Mouse (Mus musculus): Measurements from ENCODE around the gene Calr. TPM values are rescaled to one million over a fixed set of nuclear protein-coding genes. Genes with fewer than 3 reads are reported as not detected.

Gene Calr
- polyA plus RNA-seq, 1 experiment from 2014 or later, result 886 TPM

- Histone ChIP-seq H3K4me1 (ENCODE audit: insufficient read depth) (peaks cover 3% of the 10 kb centered on the region), H3K27me3 (ENCODE audit: insufficient read depth, low read length) (peaks cover 8% of the 10 kb centered on the region; the same call in 1 of the 2 replicates), H3K9ac (no peak overlapping the region; the same call in 1 of the 2 replicates), H3K4me2 (peak overlapping the region; percentile 59), H3K36me3 (ENCODE audit: insufficient read depth) (no peaks in the 10 kb centered on the region), H3K9me3 (ENCODE audit: low read depth, low read length) (no peaks in the 10 kb centered on the region), H3K27ac (ENCODE audit: low read depth) (0 out of 2 replicates have a peak overlapping the region, but pooled peaks have one; percentile 18), H3K4me3 (ENCODE audit: low read depth, low read length) (peak overlapping the region; percentile 30)
- DNase-seq (peak; percentile 96), ATAC-seq (ENCODE audit: insufficient read depth) (peak; percentile 79)
- 1% methylated on average over 32 of the region's 32 CpGs for WGBS
- peak; percentile 84 for TF ChIP-seq CTCF (IDR thresholded peaks at IDR 0.05; ENCODE audit: low read depth)
Measured at GRCm38 (mm10) chr8:84810896-84811295, 35.8 kb downstream of the Calr start.

- Histone ChIP-seq H3K4me1 (ENCODE audit: insufficient read depth) (peaks cover 3% of the 10 kb centered on the region), H3K4me2 (no peak overlapping the region), H3K9me3 (ENCODE audit: low read depth, low read length) (no peaks in the 10 kb centered on the region), H3K4me3 (ENCODE audit: low read depth, low read length) (no peak overlapping the region), H3K9ac (no peak overlapping the region), H3K27ac (ENCODE audit: low read depth) (no peak overlapping the region), H3K36me3 (ENCODE audit: insufficient read depth) (no peaks in the 10 kb centered on the region), H3K27me3 (ENCODE audit: insufficient read depth, low read length) (peaks cover 11% of the 10 kb centered on the region; the same call in 1 of the 2 replicates)
- no peak for ATAC-seq (ENCODE audit: insufficient read depth)
- TF ChIP-seq CTCF (IDR thresholded peaks at IDR 0.05; ENCODE audit: low read depth), result no peak
- no peak for DNase-seq
- 74% methylated on average over 5 of the region's 5 CpGs for WGBS
Measured at GRCm38 (mm10) chr8:84809941-84810280, 36.8 kb downstream of the Calr start.

- no peak overlapping the region for H3K4me3 ChIP-seq (ENCODE audit: low read depth, low read length)
- no peak overlapping the region for H3K27ac ChIP-seq (ENCODE audit: low read depth)
- no peak for ATAC-seq (ENCODE audit: insufficient read depth)
- H3K4me2 ChIP-seq, result no peak overlapping the region
- no peak for TF ChIP-seq CTCF (IDR thresholded peaks at IDR 0.05; ENCODE audit: low read depth)
- no peak overlapping the region for H3K9ac ChIP-seq
- H3K36me3 ChIP-seq (ENCODE audit: insufficient read depth), result no peaks in the 10 kb centered on the region
- WGBS, result 57% methylated on average over 12 of the region's 12 CpGs
- H3K27me3 ChIP-seq (ENCODE audit: insufficient read depth, low read length), result peaks cover 11% of the 10 kb centered on the region; the same call in 1 of the 2 replicates
- peaks cover 3% of the 10 kb centered on the region for H3K4me1 ChIP-seq (ENCODE audit: insufficient read depth)
- DNase-seq, result no peak
- no peaks in the 10 kb centered on the region for H3K9me3 ChIP-seq (ENCODE audit: low read depth, low read length)
Measured at GRCm38 (mm10) chr8:84809109-84809940, 37.4 kb downstream of the Calr start.

GRCm38 (mm10) chr8:84806031-84806430 lies 40.7 kb downstream of the Calr start:
- Histone ChIP-seq H3K27me3 (ENCODE audit: insufficient read depth, low read length) (peaks cover 3% of the 10 kb centered on the region; the same call in 1 of the 2 replicates), H3K9me3 (ENCODE audit: low read depth, low read length) (no peaks in the 10 kb centered on the region), H3K9ac (no peak overlapping the region), H3K4me3 (ENCODE audit: low read depth, low read length) (no peak overlapping the region), H3K36me3 (ENCODE audit: insufficient read depth) (no peaks in the 10 kb centered on the region), H3K27ac (ENCODE audit: low read depth) (no peak overlapping the region), H3K4me1 (ENCODE audit: insufficient read depth) (peaks cover 3% of the 10 kb centered on the region), H3K4me2 (no peak overlapping the region)
- no peak for DNase-seq
- peak; percentile 32 for TF ChIP-seq CTCF (IDR thresholded peaks at IDR 0.05; ENCODE audit: low read depth)
- 94% methylated on average over 5 of the region's 5 CpGs for WGBS
- no peak for ATAC-seq (ENCODE audit: insufficient read depth)

- peak; percentile 80 for DNase-seq
Measured at GRCm38 (mm10) chr8:84799999-84800831, 46.5 kb downstream of the Calr start, which contains the start of gene Nfix. Gene Nfix, minus strand, starts transcription at chr8:84800344.

GRCm38 (mm10) chr8:84799136-84799931 lies 47.4 kb downstream of the Calr start:
- ATAC-seq (ENCODE audit: insufficient read depth), result peak; percentile 36
- peaks cover 13% of the 10 kb centered on the region; the same call in 1 of the 2 replicates for H3K36me3 ChIP-seq (ENCODE audit: insufficient read depth)
- peaks cover 22% of the 10 kb centered on the region for H3K4me1 ChIP-seq (ENCODE audit: insufficient read depth)
- peak overlapping the region; percentile 89 for H3K4me2 ChIP-seq
- TF ChIP-seq CTCF (IDR thresholded peaks at IDR 0.05; ENCODE audit: low read depth), result 0 out of 2 replicates have a peak, but pooled peaks have one; percentile 5
- WGBS, result under 1% methylated on average over 86 of the region's 108 CpGs
- DNase-seq, result peak; percentile 84
- peaks cover 22% of the 10 kb centered on the region for H3K27me3 ChIP-seq (ENCODE audit: insufficient read depth, low read length)
- no peaks in the 10 kb centered on the region for H3K9me3 ChIP-seq (ENCODE audit: low read depth, low read length)
- peak overlapping the region; percentile 99 for H3K9ac ChIP-seq
- H3K27ac ChIP-seq (ENCODE audit: low read depth), result peak overlapping the region; percentile 93
- H3K4me3 ChIP-seq (ENCODE audit: low read depth, low read length), result peak overlapping the region; percentile 74

More at GRCm38 (mm10) chr8:84799999-84800831, 46.5 kb downstream of the Calr start, which contains the start of gene Nfix:
- Histone ChIP-seq H3K9ac (peak within 1 kb of the TSS; percentile 99), H3K9me3 (ENCODE audit: low read depth, low read length) (no peaks in the 10 kb centered on the region), H3K4me2 (peak within 1 kb of the TSS; percentile 89), H3K4me1 (ENCODE audit: insufficient read depth) (peaks cover 18% of the 10 kb centered on the region), H3K27ac (ENCODE audit: low read depth) (peak within 1 kb of the TSS; percentile 93), H3K36me3 (ENCODE audit: insufficient read depth) (peaks cover 13% of the 10 kb centered on the region; the same call in 1 of the 2 replicates), H3K4me3 (ENCODE audit: low read depth, low read length) (peak within 1 kb of the TSS; percentile 74), H3K27me3 (ENCODE audit: insufficient read depth, low read length) (peaks cover 24% of the 10 kb centered on the region)
- ATAC-seq (ENCODE audit: insufficient read depth), result peak; percentile 36
- TF ChIP-seq CTCF (IDR thresholded peaks at IDR 0.05; ENCODE audit: low read depth), result no peak
- WGBS, result under 1% methylated on average over 84 of the region's 125 CpGs

Measured in lung, embryonic 14.5 days (tissue).